In the genomic region with DNA sequence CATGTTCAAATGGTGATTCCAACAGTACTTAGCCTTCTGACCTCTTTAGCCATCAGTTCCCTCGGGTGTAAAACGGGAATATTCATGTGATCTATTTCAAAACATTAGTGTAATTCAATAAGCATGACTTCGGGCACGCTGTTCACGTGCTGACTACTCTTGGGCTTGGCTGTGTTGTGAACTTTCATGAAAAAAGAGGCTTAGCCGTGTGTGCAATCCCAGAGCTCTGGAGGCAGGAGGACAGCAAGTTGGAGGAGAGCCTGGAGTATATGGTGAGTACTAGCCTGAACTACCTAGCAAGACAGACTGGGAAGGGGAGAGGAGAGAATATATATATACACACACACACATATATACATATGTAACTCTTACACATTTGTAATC, we compare ENCODE assay signal across 8 mouse cellular contexts. TPM values are rescaled to one million over a fixed set of nuclear protein-coding genes. Genes with fewer than 3 reads are reported as not detected.
DNase-seq lines count a peak whose midpoint lies in the region; ATAC-seq and TF ChIP-seq lines count a peak whose summit lies in the region.

No protein-coding gene starts in this region.

- no peak for TF ChIP-seq POLR2A in lung, adult 2 months (IDR thresholded peaks at IDR 0.05; ENCODE audit: borderline replicate concordance, extremely low read depth, low read depth, low read length)

- H3K9me3 ChIP-seq in E14TG2a.4 (ENCODE audit: low read length): no peaks in the 10 kb centered on the region
- no peaks in the 10 kb centered on the region for H3K9me3 ChIP-seq in forebrain, postnatal 0 days (ENCODE audit: low read length)

- DNase-seq in gastrocnemius, adult 18-20 months (ENCODE audit: low spot score): peak; percentile 8
- no peak for DNase-seq in gastrocnemius, adult 2 months
- DNase-seq in forebrain, postnatal 0 days: no peak
- no peak for DNase-seq in adipocyte (ENCODE audit: low spot score)
- no peak for DNase-seq in cerebellum, postnatal 4 days (ENCODE audit: low spot score in 2 of 2)
- DNase-seq in lung, adult 2 months: no peak

- no peak for TF ChIP-seq CTCF in gastrocnemius, adult 2 months (IDR thresholded peaks at IDR 0.05)
- no peak for TF ChIP-seq CTCF in E14TG2a.4 (conservative IDR thresholded peaks at IDR 0.05; ENCODE audit: low read length)
- no peak for TF ChIP-seq CTCF in forebrain, postnatal 0 days (IDR thresholded peaks at IDR 0.05; ENCODE audit: low read depth)
- TF ChIP-seq CTCF in lung, adult 2 months (IDR thresholded peaks at IDR 0.05; ENCODE audit: insufficient read depth, low read length): no peak

- peak overlapping the region; percentile 32; the same call in 1 of the 2 replicates for H3K4me2 ChIP-seq in forebrain, postnatal 0 days (ENCODE audit: low read depth)

- peaks cover 20% of the 10 kb centered on the region for H3K4me1 ChIP-seq in E14TG2a.4 (replicated peaks; ENCODE audit: low read depth, low read length)
- peaks cover 9% of the 10 kb centered on the region; the same call in 1 of the 2 replicates for H3K4me1 ChIP-seq in forebrain, postnatal 0 days (ENCODE audit: insufficient read depth)
- H3K4me1 ChIP-seq in lung, adult 2 months (ENCODE audit: control insufficient read depth, insufficient read depth, low read length): peaks cover 5% of the 10 kb centered on the region; the same call in 1 of the 2 replicates

- H3K4me3 ChIP-seq in gastrocnemius, adult 2 months: no peak overlapping the region
- peak overlapping the region; percentile 98 for H3K4me3 ChIP-seq in E14TG2a.4 (replicated peaks; ENCODE audit: low read length)
- H3K4me3 ChIP-seq in forebrain, postnatal 0 days (ENCODE audit: low read depth, low read length): no peak overlapping the region
- no peak overlapping the region for H3K4me3 ChIP-seq in lung, adult 2 months (replicated peaks; ENCODE audit: extremely low read depth, low read depth, low read length)

- WGBS in forebrain, postnatal 0 days: 50% methylated on average over 6 of the region's 6 CpGs
- WGBS in lung, adult 2 months: 23% methylated on average over 6 of the region's 6 CpGs

- intact Hi-C loops in gastrocnemius, adult 2 months (cut with DNase I): loop anchor here (5.0 to 10.0 kb wide), 2 partner anchors 571 to 1382 kb away; partner anchors contain the start of genes Etv3 and Gatb

- H3K27me3 ChIP-seq in E14TG2a.4 (ENCODE audit: insufficient read depth, low read length): no peaks in the 10 kb centered on the region
- no peaks in the 10 kb centered on the region for H3K27me3 ChIP-seq in forebrain, postnatal 0 days (ENCODE audit: insufficient read depth, low read length)

- peaks cover 42% of the 10 kb centered on the region for H3K36me3 ChIP-seq in E14TG2a.4 (ENCODE audit: insufficient read depth, low read length)
- peaks cover 26% of the 10 kb centered on the region for H3K36me3 ChIP-seq in forebrain, postnatal 0 days (ENCODE audit: insufficient read depth)

- no peak for ATAC-seq in forebrain, postnatal 0 days
- peak; percentile 20 for ATAC-seq in megakaryocyte progenitor cell, adult 5-6 weeks (replicated peaks; ENCODE audit: poor library complexity)

- no peak overlapping the region for H3K27ac ChIP-seq in gastrocnemius, adult 2 months
- no peak overlapping the region for H3K27ac ChIP-seq in forebrain, postnatal 0 days (ENCODE audit: low read depth, low read length)

- H3K9ac ChIP-seq in forebrain, postnatal 0 days: peak overlapping the region; percentile 48

RNA-seq across cellular contexts. Expression of gene Rps3a1, which starts 0.4 kb away (rescaled TPM):
- total RNA-seq in gastrocnemius, adult 18-20 months (2021): 100 to 1,000 TPM; 426 to 436 TPM
- total RNA-seq in gastrocnemius, adult 2 months (2021): 100 to 1,000 TPM; 405 to 499 TPM
- total RNA-seq in forebrain, postnatal 0 days (2014; rRNA removed): 996 and 1,231 TPM in 2 replicates
- polyA plus RNA-seq in forebrain, postnatal 0 days (2015; fragmentation: Nextera tagmentation; extraction: Ambion mirVana): 709 and 888 TPM in 2 replicates
- total RNA-seq in megakaryocyte progenitor cell, adult 5-6 weeks (2015): 3,851 and 3,962 TPM in 2 replicates
- 6,854 and 7,683 TPM in 2 replicates for total RNA-seq in megakaryocyte progenitor cell, adult 5-6 weeks (2017)
- polyA plus RNA-seq in lung, adult 2 months (2012; rRNA removed): 134 and 225 TPM in 2 replicates
